14 mouse cellular contexts compared by ENCODE assay signal in the genomic region with DNA sequence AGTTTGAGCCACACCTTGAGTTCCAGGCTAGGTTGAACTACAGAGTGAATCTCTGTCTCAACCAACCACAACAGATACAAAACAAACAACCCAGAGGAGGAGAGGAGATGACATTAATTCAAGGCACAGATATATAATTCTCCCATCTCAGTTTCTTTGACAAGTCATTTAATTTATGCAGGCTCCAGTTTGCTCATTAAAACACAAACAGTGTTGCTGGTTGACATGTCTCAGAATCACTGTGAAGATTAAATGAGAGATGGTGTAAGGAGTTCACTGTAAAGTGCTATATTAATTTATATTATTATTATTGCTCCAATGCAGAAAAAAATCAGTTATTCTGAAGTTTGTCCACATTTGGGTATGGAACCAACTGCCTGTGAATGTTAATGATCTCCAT.
"Had no signal": no experiment of that assay in that cellular context is flagged by ENCODE, and none has a peak within 500 bp of the region (broad histone marks: within the 10 kb centered on the region; RNA-seq: fewer than 3 reads in every experiment).

No protein-coding gene starts in this region.

- H3K9me3 ChIP-seq: heart, embryonic 10.5 days; heart, embryonic 12.5 days; hindbrain, embryonic 13.5 days; hindbrain, embryonic 15.5 days; kidney, embryonic 15.5 days; limb, embryonic 13.5 days; limb, embryonic 15.5 days; liver, embryonic 12.5 days had no signal

- ATAC-seq: intestine, embryonic 16.5 days; liver, embryonic 12.5 days had no signal

- H3K9ac ChIP-seq: heart, embryonic 12.5 days; hindbrain, embryonic 13.5 days; hindbrain, embryonic 15.5 days; kidney, embryonic 15.5 days; limb, embryonic 13.5 days; limb, embryonic 15.5 days; liver, embryonic 12.5 days; liver, embryonic 14.5 days had no signal

- H3K36me3 ChIP-seq: heart, embryonic 10.5 days; heart, embryonic 12.5 days; hindbrain, embryonic 13.5 days; hindbrain, embryonic 15.5 days; kidney, embryonic 15.5 days; limb, embryonic 13.5 days; limb, embryonic 15.5 days; liver, embryonic 12.5 days had no signal

- H3K4me3 ChIP-seq: gastrocnemius, adult 2 months; heart, embryonic 10.5 days; heart, embryonic 12.5 days; hindbrain, embryonic 13.5 days; hindbrain, embryonic 15.5 days; kidney, embryonic 15.5 days; layer of hippocampus, adult 2 months; limb, embryonic 13.5 days; limb, embryonic 15.5 days; liver, embryonic 12.5 days had no signal

- H3K4me2 ChIP-seq: heart, embryonic 12.5 days; hindbrain, embryonic 13.5 days; hindbrain, embryonic 15.5 days; kidney, embryonic 15.5 days; limb, embryonic 13.5 days; limb, embryonic 15.5 days; liver, embryonic 12.5 days had no signal

- H3K4me1 ChIP-seq: heart, embryonic 10.5 days; heart, embryonic 12.5 days; hindbrain, embryonic 13.5 days; kidney, embryonic 15.5 days; limb, embryonic 13.5 days; limb, embryonic 15.5 days; liver, embryonic 12.5 days had no signal

- H3K27me3 ChIP-seq: heart, embryonic 12.5 days; hindbrain, embryonic 13.5 days; hindbrain, embryonic 15.5 days; kidney, embryonic 15.5 days; limb, embryonic 13.5 days; limb, embryonic 15.5 days; liver, embryonic 12.5 days had no signal

- H3K27ac ChIP-seq: gastrocnemius, adult 2 months; heart, embryonic 10.5 days; hindbrain, embryonic 13.5 days; hindbrain, embryonic 15.5 days; hindbrain, postnatal 0 days; kidney, embryonic 15.5 days; kidney, postnatal 0 days; layer of hippocampus, adult 2 months; limb, embryonic 13.5 days; limb, embryonic 15.5 days; liver, embryonic 12.5 days; liver, embryonic 14.5 days had no signal
